10 mouse cellular contexts compared by ENCODE assay signal in genomic region chr2:84938249-84938946, GRCm38 (mm10). TPM values are rescaled to one million over a fixed set of nuclear protein-coding genes. Genes with fewer than 3 reads are reported as not detected.
DNase-seq lines count a peak whose midpoint lies in the region; ATAC-seq lines count a peak whose summit lies in the region.
"Had no signal": no experiment of that assay in that cellular context is flagged by ENCODE, and none has a peak within 500 bp of the region (broad histone marks: within the 10 kb centered on the region; RNA-seq: fewer than 3 reads in every experiment).

No protein-coding gene starts in this region.

- H3K4me1 ChIP-seq in hindbrain, embryonic 12.5 days, result peaks cover 3% of the 10 kb centered on the region; the same call in 1 of the 2 replicates
- H3K4me1 ChIP-seq in hindbrain, embryonic 16.5 days (ENCODE audit: control insufficient read depth, insufficient read depth, low read depth, low read length), result no peaks in the 10 kb centered on the region
- peaks cover 3% of the 10 kb centered on the region; the same call in 1 of the 2 replicates for H3K4me1 ChIP-seq in kidney, embryonic 14.5 days (ENCODE audit: control insufficient read depth, insufficient read depth, low read length)

- no peaks in the 10 kb centered on the region for H3K36me3 ChIP-seq in hindbrain, embryonic 12.5 days
- no peaks in the 10 kb centered on the region for H3K36me3 ChIP-seq in hindbrain, embryonic 16.5 days (ENCODE audit: control insufficient read depth, insufficient read depth, low read length)
- peaks cover 8% of the 10 kb centered on the region; the same call in 1 of the 2 replicates for H3K36me3 ChIP-seq in kidney, embryonic 14.5 days (ENCODE audit: control insufficient read depth, insufficient read depth, low read length)

- H3K9me3 ChIP-seq in hindbrain, embryonic 12.5 days (replicated peaks), result no peaks in the 10 kb centered on the region
- no peaks in the 10 kb centered on the region for H3K9me3 ChIP-seq in hindbrain, embryonic 16.5 days (ENCODE audit: control insufficient read depth, low read length)
- H3K9me3 ChIP-seq in kidney, embryonic 14.5 days (ENCODE audit: control insufficient read depth, low read length), result no peaks in the 10 kb centered on the region

- peak; percentile 61 for DNase-seq in lung, postnatal 10 days
- no peak for DNase-seq in urinary bladder, postnatal 25 days (ENCODE audit: low spot score)
- DNase-seq in retina, embryonic 14.5 days (ENCODE audit: low spot score), result no peak
- no peak for DNase-seq in MN1 (ENCODE audit: low spot score)

- no peak overlapping the region; the same call in 1 of the 2 replicates for H3K27ac ChIP-seq in hindbrain, embryonic 12.5 days
- H3K27ac ChIP-seq in hindbrain, embryonic 16.5 days (ENCODE audit: low read depth, low read length), result no peak overlapping the region
- no peak overlapping the region for H3K27ac ChIP-seq in kidney, embryonic 14.5 days (ENCODE audit: low read depth, low read length)

- WGBS in hindbrain, embryonic 12.5 days, result 84% methylated on average over 5 of the region's 5 CpGs
- WGBS in hindbrain, embryonic 16.5 days, result 84% methylated on average over 5 of the region's 5 CpGs
- WGBS in kidney, embryonic 14.5 days, result 68% methylated on average over 5 of the region's 5 CpGs

- no peaks in the 10 kb centered on the region for H3K27me3 ChIP-seq in hindbrain, embryonic 12.5 days
- no peaks in the 10 kb centered on the region for H3K27me3 ChIP-seq in hindbrain, embryonic 16.5 days (replicated peaks; ENCODE audit: control insufficient read depth, insufficient read depth, low read length)
- no peaks in the 10 kb centered on the region for H3K27me3 ChIP-seq in kidney, embryonic 14.5 days (ENCODE audit: control insufficient read depth, insufficient read depth, low read length)

- no peak overlapping the region for H3K4me3 ChIP-seq in hindbrain, embryonic 12.5 days
- H3K4me3 ChIP-seq in hindbrain, embryonic 16.5 days (ENCODE audit: low read length), result no peak overlapping the region
- H3K4me3 ChIP-seq in kidney, embryonic 14.5 days (ENCODE audit: low read length), result peak overlapping the region; percentile 51; the same call in 1 of the 2 replicates

- no peak for ATAC-seq in hindbrain, embryonic 12.5 days (ENCODE audit: low FRiP score)
- ATAC-seq in hindbrain, embryonic 16.5 days, result no peak
- ATAC-seq in granulocyte monocyte progenitor cell, adult 5-6 weeks (replicated peaks; ENCODE audit: poor library complexity, severe bottlenecking), result peak; percentile 52
- ATAC-seq in kidney, embryonic 14.5 days (ENCODE audit: low FRiP score, low TSS enrichment), result no peak
- ATAC-seq: Patski had no signal

- H3K9ac ChIP-seq in hindbrain, embryonic 12.5 days, result no peak overlapping the region
- H3K9ac ChIP-seq in hindbrain, embryonic 16.5 days (ENCODE audit: low read depth, low read length), result no peak overlapping the region
- no peak overlapping the region for H3K9ac ChIP-seq in kidney, embryonic 14.5 days (ENCODE audit: low read depth, low read length)

- H3K4me2 ChIP-seq in hindbrain, embryonic 12.5 days (replicated peaks), result peak overlapping the region; percentile 56; the same call in 1 of the 2 replicates
- no peak overlapping the region for H3K4me2 ChIP-seq in hindbrain, embryonic 16.5 days (ENCODE audit: low read length)
- peak overlapping the region; percentile 48 for H3K4me2 ChIP-seq in kidney, embryonic 14.5 days (replicated peaks; ENCODE audit: low read depth, low read length)

RNA-seq across cellular contexts. Expression of gene Slc43a3, which starts 2.0 kb away (rescaled TPM):
- 20.7 and 21.2 TPM in 2 replicates for polyA plus RNA-seq in hindbrain, embryonic 12.5 days (2016; fragmentation: Nextera tagmentation; extraction: Ambion mirVana)
- 5.4 and 5.7 TPM in 2 replicates for polyA plus RNA-seq in hindbrain, embryonic 16.5 days (2015; fragmentation: Nextera tagmentation; extraction: Ambion mirVana)
- 123 and 129 TPM in 2 replicates for total RNA-seq in granulocyte monocyte progenitor cell, adult 5-6 weeks (2014; fragmentation: Nextera tagmentation)
- 96.1 and 109 TPM in 2 replicates for total RNA-seq in granulocyte monocyte progenitor cell, adult 5-6 weeks (2017)
- 41.1 and 53.7 TPM in 2 replicates for polyA plus RNA-seq in kidney, embryonic 14.5 days (2014; fragmentation: Nextera tagmentation; extraction: Ambion mirVana)
- polyA plus RNA-seq: Patski had no signal

RNA-seq across cellular contexts. Expression of gene Prg2, which starts 41.9 kb away (rescaled TPM):
- 0.26 TPM in 1 of 2 replicates, not detected in the other for polyA plus RNA-seq in hindbrain, embryonic 12.5 days (2016; fragmentation: Nextera tagmentation; extraction: Ambion mirVana)
- polyA plus RNA-seq in hindbrain, embryonic 16.5 days (2015; fragmentation: Nextera tagmentation; extraction: Ambion mirVana), result 0.45 TPM in 1 of 2 replicates, not detected in the other
- total RNA-seq in granulocyte monocyte progenitor cell, adult 5-6 weeks (2014; fragmentation: Nextera tagmentation), result not detected in 2 replicates
- 73.5 and 97.1 TPM in 2 replicates for total RNA-seq in granulocyte monocyte progenitor cell, adult 5-6 weeks (2017)
- polyA plus RNA-seq in kidney, embryonic 14.5 days (2014; fragmentation: Nextera tagmentation; extraction: Ambion mirVana), result not detected in 2 replicates
- polyA plus RNA-seq: neural tube, embryonic 14.5 days; Patski had no signal

RNA-seq across cellular contexts. Expression of gene Prg3, which starts 49.6 kb away (rescaled TPM):
- not detected in 2 replicates for polyA plus RNA-seq in hindbrain, embryonic 12.5 days (2016; fragmentation: Nextera tagmentation; extraction: Ambion mirVana)
- polyA plus RNA-seq in hindbrain, embryonic 16.5 days (2015; fragmentation: Nextera tagmentation; extraction: Ambion mirVana), result not detected in 2 replicates
- total RNA-seq in granulocyte monocyte progenitor cell, adult 5-6 weeks (2014; fragmentation: Nextera tagmentation), result 7.6 and 17.0 TPM in 2 replicates
- 10.5 and 16.0 TPM in 2 replicates for total RNA-seq in granulocyte monocyte progenitor cell, adult 5-6 weeks (2017)
- polyA plus RNA-seq in kidney, embryonic 14.5 days (2014; fragmentation: Nextera tagmentation; extraction: Ambion mirVana), result not detected in 2 replicates
- polyA plus RNA-seq: neural tube, embryonic 14.5 days; Patski had no signal

RNA-seq across cellular contexts. Expression of gene Rtn4rl2, which starts 51.9 kb away (rescaled TPM):
- polyA plus RNA-seq in hindbrain, embryonic 12.5 days (2016; fragmentation: Nextera tagmentation; extraction: Ambion mirVana), result 5.2 and 6.4 TPM in 2 replicates
- polyA plus RNA-seq in hindbrain, embryonic 16.5 days (2015; fragmentation: Nextera tagmentation; extraction: Ambion mirVana), result 3.0 and 4.5 TPM in 2 replicates
- total RNA-seq in granulocyte monocyte progenitor cell, adult 5-6 weeks (2014; fragmentation: Nextera tagmentation), result not detected in 2 replicates
- total RNA-seq in granulocyte monocyte progenitor cell, adult 5-6 weeks (2017), result not detected in 2 replicates
- 1.6 and 2.1 TPM in 2 replicates for polyA plus RNA-seq in kidney, embryonic 14.5 days (2014; fragmentation: Nextera tagmentation; extraction: Ambion mirVana)
